Mouse (Mus musculus): ENCODE results near the gene Doc2g. TPM values are rescaled to one million over a fixed set of nuclear protein-coding genes. Genes with fewer than 3 reads are reported as not detected.

Doc2g gene
- polyA plus RNA-seq, 1 experiment from 2014 or later: 3.4 TPM

DNA sequence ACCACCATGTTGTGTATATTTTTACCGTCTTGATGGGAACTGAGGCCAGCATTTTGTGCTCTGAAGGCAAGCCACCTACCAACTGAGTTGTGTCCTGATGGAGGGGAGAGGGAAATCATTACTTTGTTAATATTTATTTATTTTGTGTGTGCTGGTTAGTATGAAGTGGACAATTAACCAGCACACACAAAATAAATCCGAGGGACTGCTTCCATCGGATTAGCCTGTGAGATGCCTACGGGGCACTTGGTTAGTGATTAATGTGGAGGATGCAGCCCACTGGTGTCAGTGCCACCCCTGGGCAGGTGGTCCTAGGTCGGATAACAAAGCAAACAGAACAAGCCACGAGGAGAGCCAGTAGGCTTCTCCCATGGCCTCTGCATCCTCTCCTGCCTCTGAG is 8.2 kb upstream of the Doc2g start:
- no peaks in the 10 kb centered on the region for H3K9me3 ChIP-seq (ENCODE audit: control insufficient read depth, low read length)
- no peak overlapping the region for H3K27ac ChIP-seq (replicated peaks; ENCODE audit: low read depth, low read length)
- ATAC-seq (ENCODE audit: low read depth) (no peak), DNase-seq (ENCODE audit: low spot score) (no peak)
- H3K4me3 ChIP-seq (ENCODE audit: low read depth, low read length): no peak overlapping the region
- WGBS: 67% methylated on average over 6 of the region's 6 CpGs
- H3K27me3 ChIP-seq (replicated peaks; ENCODE audit: control insufficient read depth, insufficient read depth, low read length): no peaks in the 10 kb centered on the region
- no peak overlapping the region for H3K4me2 ChIP-seq (ENCODE audit: low read depth, low read length)
- H3K4me1 ChIP-seq (ENCODE audit: control insufficient read depth, insufficient read depth, low read length): no peaks in the 10 kb centered on the region
- no peak overlapping the region for H3K9ac ChIP-seq (ENCODE audit: low read depth, low read length)
- H3K36me3 ChIP-seq (ENCODE audit: control insufficient read depth, insufficient read depth, low read length): no peaks in the 10 kb centered on the region

DNA sequence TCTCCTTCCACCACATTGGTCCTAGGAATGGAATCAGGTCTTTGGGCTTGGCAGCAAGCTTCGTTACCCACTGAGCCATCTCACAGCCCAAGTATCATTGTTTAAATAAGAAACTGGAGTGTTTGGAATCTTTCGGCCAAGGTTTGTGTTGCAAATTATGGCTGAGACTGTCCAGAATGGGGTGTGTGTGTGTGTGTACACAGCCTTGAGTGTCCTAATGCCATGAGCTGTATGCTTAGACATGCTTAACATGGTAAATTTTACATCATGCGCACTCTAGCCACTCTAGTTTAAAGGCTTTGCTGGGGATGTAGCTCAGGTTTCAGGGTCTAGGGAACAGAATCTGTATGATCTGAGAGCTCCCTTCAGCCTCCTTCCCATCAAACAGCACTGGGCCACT is 7.6 kb upstream of the Doc2g start:
- Histone ChIP-seq H3K4me3 (ENCODE audit: low read depth, low read length) (no peak overlapping the region), H3K9me3 (ENCODE audit: control insufficient read depth, low read length) (no peaks in the 10 kb centered on the region), H3K27me3 (replicated peaks; ENCODE audit: control insufficient read depth, insufficient read depth, low read length) (no peaks in the 10 kb centered on the region), H3K36me3 (ENCODE audit: control insufficient read depth, insufficient read depth, low read length) (no peaks in the 10 kb centered on the region), H3K9ac (ENCODE audit: low read depth, low read length) (no peak overlapping the region), H3K4me2 (ENCODE audit: low read depth, low read length) (no peak overlapping the region), H3K4me1 (ENCODE audit: control insufficient read depth, insufficient read depth, low read length) (no peaks in the 10 kb centered on the region), H3K27ac (replicated peaks; ENCODE audit: low read depth, low read length) (no peak overlapping the region)
- DNase-seq (ENCODE audit: low spot score) (no peak), ATAC-seq (ENCODE audit: low read depth) (no peak)
- WGBS: 80% methylated on average over 3 of the region's 3 CpGs

DNA sequence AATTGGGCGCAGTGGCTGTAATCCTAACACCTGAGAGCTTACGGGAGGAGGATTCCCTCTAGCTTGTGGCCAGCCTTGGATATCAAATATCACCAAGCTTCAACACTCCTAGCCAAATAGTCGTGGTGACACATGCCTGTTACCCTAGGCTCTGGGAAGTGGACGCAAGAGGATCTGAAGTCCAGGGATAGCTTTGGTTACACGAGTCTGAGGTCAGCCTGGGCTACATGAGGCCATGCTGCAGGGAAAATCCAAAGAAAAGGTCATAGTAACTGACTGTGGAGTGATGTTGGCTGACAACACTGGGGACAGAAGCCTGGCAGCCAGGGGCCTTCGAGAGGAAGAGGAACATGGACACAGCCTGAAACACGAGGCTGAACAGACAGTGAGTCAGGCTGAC is 7.0 kb upstream of the Doc2g start:
- Histone ChIP-seq H3K27ac (replicated peaks; ENCODE audit: low read depth, low read length) (no peak overlapping the region), H3K36me3 (ENCODE audit: control insufficient read depth, insufficient read depth, low read length) (no peaks in the 10 kb centered on the region), H3K4me3 (ENCODE audit: low read depth, low read length) (no peak overlapping the region), H3K27me3 (replicated peaks; ENCODE audit: control insufficient read depth, insufficient read depth, low read length) (no peaks in the 10 kb centered on the region), H3K9me3 (ENCODE audit: control insufficient read depth, low read length) (no peaks in the 10 kb centered on the region), H3K9ac (ENCODE audit: low read depth, low read length) (no peak overlapping the region), H3K4me1 (ENCODE audit: control insufficient read depth, insufficient read depth, low read length) (peaks cover 4% of the 10 kb centered on the region; the same call in 1 of the 2 replicates), H3K4me2 (ENCODE audit: low read depth, low read length) (no peak overlapping the region)
- no peak for DNase-seq (ENCODE audit: low spot score)
- no peak for ATAC-seq (ENCODE audit: low read depth)
- WGBS: 46% methylated on average over 7 of the region's 7 CpGs

DNA sequence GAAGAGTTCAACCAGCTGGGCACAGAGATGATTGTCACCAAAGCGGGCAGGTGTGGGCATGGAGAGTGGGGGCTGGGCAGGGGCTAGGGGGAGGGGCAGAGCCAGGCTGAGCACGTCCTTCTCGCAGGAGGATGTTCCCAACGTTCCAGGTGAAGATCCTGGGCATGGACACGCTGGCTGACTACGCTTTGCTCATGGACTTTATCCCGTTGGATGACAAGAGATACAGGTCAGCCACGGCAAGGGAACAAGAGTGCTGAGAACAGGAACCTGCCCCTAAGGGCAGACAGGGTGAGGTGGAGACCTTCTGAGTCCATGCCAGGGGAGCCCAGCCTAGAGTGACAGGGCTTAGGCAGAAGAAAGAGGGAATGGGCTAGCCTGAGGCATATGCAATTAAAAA is 6.4 kb upstream of the Doc2g start:
- WGBS: 76% methylated on average over 7 of the region's 8 CpGs
- Histone ChIP-seq H3K4me2 (ENCODE audit: low read depth, low read length) (no peak overlapping the region), H3K4me1 (ENCODE audit: control insufficient read depth, insufficient read depth, low read length) (peaks cover 7% of the 10 kb centered on the region; the same call in 1 of the 2 replicates), H3K36me3 (ENCODE audit: control insufficient read depth, insufficient read depth, low read length) (no peaks in the 10 kb centered on the region), H3K9me3 (ENCODE audit: control insufficient read depth, low read length) (no peaks in the 10 kb centered on the region), H3K27me3 (replicated peaks; ENCODE audit: control insufficient read depth, insufficient read depth, low read length) (no peaks in the 10 kb centered on the region), H3K4me3 (ENCODE audit: low read depth, low read length) (no peak overlapping the region), H3K9ac (ENCODE audit: low read depth, low read length) (no peak overlapping the region), H3K27ac (replicated peaks; ENCODE audit: low read depth, low read length) (no peak overlapping the region)
- no peak for DNase-seq (ENCODE audit: low spot score)
- no peak for ATAC-seq (ENCODE audit: low read depth)

DNA sequence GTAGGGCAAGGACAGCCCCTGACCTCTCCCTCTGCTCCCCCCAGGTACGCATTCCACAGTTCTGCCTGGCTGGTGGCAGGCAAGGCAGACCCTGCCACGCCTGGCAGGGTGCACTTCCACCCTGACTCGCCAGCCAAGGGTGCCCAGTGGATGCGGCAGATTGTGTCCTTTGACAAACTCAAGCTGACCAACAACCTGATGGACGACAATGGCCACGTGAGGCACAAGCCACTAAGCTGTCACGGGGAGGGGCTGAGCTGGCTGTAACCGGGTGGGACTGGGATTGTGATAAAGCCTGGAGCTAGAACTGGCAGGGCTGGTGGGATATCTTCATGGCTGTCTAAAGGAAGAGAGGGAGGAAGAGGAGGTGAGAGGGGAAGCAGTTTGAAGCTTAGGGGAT is 5.9 kb upstream of the Doc2g start:
- no peak overlapping the region for H3K27ac ChIP-seq (replicated peaks; ENCODE audit: low read depth, low read length)
- DNase-seq (ENCODE audit: low spot score): no peak
- H3K4me3 ChIP-seq (ENCODE audit: low read depth, low read length): no peak overlapping the region
- no peak for ATAC-seq (ENCODE audit: low read depth)
- H3K36me3 ChIP-seq (ENCODE audit: control insufficient read depth, insufficient read depth, low read length): no peaks in the 10 kb centered on the region
- H3K4me2 ChIP-seq (ENCODE audit: low read depth, low read length): no peak overlapping the region
- WGBS: 67% methylated on average over 8 of the region's 8 CpGs
- H3K27me3 ChIP-seq (replicated peaks; ENCODE audit: control insufficient read depth, insufficient read depth, low read length): no peaks in the 10 kb centered on the region
- H3K9ac ChIP-seq (ENCODE audit: low read depth, low read length): no peak overlapping the region
- H3K4me1 ChIP-seq (ENCODE audit: control insufficient read depth, insufficient read depth, low read length): peaks cover 7% of the 10 kb centered on the region; the same call in 1 of the 2 replicates
- H3K9me3 ChIP-seq (ENCODE audit: control insufficient read depth, low read length): no peaks in the 10 kb centered on the region

DNA sequence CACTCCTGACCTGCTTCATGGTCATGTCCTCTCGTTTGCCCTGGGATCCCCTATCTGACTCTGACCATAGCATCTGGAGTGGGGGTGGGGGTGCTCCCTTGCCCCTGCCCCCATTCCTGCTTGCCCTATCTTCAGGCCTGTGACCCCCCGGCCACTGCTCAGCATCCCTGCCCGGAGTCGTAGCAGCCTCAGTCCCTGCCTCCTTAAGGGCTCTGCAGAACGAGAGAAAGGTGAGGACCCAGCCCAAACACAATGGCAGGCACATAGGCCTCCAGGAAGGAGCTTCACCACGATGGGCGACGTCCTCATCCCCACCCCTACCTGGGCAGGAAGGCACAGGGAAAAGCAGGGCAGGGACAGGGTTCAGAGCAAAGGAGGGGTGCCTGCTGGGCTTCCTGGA is 4.8 kb upstream of the Doc2g start:
- Histone ChIP-seq H3K36me3 (ENCODE audit: control insufficient read depth, insufficient read depth, low read length) (no peaks in the 10 kb centered on the region), H3K9ac (ENCODE audit: low read depth, low read length) (no peak overlapping the region), H3K27me3 (replicated peaks; ENCODE audit: control insufficient read depth, insufficient read depth, low read length) (no peaks in the 10 kb centered on the region), H3K27ac (replicated peaks; ENCODE audit: low read depth, low read length) (no peak overlapping the region), H3K4me1 (ENCODE audit: control insufficient read depth, insufficient read depth, low read length) (peaks cover 7% of the 10 kb centered on the region; the same call in 1 of the 2 replicates), H3K9me3 (ENCODE audit: control insufficient read depth, low read length) (no peaks in the 10 kb centered on the region), H3K4me2 (ENCODE audit: low read depth, low read length) (no peak overlapping the region), H3K4me3 (ENCODE audit: low read depth, low read length) (no peak overlapping the region)
- 68% methylated on average over 8 of the region's 8 CpGs for WGBS
- ATAC-seq (ENCODE audit: low read depth) (no peak), DNase-seq (ENCODE audit: low spot score) (no peak)

DNA sequence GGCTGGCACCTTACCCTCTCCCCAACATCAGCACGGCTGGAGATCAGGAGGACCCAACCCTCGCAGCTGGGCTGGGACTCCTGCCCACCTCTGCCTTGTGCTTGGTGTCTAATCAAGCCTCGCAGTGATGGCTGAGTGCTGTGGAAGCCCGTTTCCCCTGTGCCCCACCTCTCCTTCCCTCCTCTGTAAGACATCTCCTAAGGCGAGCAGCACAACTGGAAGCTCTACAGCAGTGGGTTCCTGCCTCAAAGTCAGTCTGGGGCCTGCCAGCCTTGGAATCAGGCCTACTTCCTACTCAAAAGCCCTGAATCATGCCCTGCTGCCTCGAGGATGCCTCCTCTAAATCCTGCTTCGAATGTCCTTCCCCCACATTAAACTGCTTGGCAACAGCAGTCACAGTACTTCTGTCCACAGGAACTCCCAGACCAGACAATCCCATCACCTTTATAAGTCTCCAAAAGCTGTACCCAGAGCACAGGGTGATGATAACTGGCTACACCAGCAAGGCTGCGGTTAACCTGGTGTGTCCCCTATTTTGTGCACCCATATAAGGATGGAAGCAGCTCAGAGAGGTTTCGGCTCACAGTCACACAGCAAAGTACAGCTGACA is 3.9 kb upstream of the Doc2g start:
- H3K9me3 ChIP-seq (ENCODE audit: control insufficient read depth, low read length): no peaks in the 10 kb centered on the region
- H3K9ac ChIP-seq (ENCODE audit: low read depth, low read length): no peak overlapping the region
- peak overlapping the region; percentile 71 for H3K4me3 ChIP-seq (ENCODE audit: low read depth, low read length)
- ATAC-seq (ENCODE audit: low read depth): no peak
- no peaks in the 10 kb centered on the region for H3K27me3 ChIP-seq (replicated peaks; ENCODE audit: control insufficient read depth, insufficient read depth, low read length)
- WGBS: 86% methylated on average over 9 of the region's 9 CpGs
- H3K27ac ChIP-seq (replicated peaks; ENCODE audit: low read depth, low read length): no peak overlapping the region
- no peak for DNase-seq (ENCODE audit: low spot score)
- peak overlapping the region; percentile 85 for H3K4me2 ChIP-seq (ENCODE audit: low read depth, low read length)
- no peaks in the 10 kb centered on the region for H3K36me3 ChIP-seq (ENCODE audit: control insufficient read depth, insufficient read depth, low read length)
- peaks cover 7% of the 10 kb centered on the region; the same call in 1 of the 2 replicates for H3K4me1 ChIP-seq (ENCODE audit: control insufficient read depth, insufficient read depth, low read length)

DNA sequence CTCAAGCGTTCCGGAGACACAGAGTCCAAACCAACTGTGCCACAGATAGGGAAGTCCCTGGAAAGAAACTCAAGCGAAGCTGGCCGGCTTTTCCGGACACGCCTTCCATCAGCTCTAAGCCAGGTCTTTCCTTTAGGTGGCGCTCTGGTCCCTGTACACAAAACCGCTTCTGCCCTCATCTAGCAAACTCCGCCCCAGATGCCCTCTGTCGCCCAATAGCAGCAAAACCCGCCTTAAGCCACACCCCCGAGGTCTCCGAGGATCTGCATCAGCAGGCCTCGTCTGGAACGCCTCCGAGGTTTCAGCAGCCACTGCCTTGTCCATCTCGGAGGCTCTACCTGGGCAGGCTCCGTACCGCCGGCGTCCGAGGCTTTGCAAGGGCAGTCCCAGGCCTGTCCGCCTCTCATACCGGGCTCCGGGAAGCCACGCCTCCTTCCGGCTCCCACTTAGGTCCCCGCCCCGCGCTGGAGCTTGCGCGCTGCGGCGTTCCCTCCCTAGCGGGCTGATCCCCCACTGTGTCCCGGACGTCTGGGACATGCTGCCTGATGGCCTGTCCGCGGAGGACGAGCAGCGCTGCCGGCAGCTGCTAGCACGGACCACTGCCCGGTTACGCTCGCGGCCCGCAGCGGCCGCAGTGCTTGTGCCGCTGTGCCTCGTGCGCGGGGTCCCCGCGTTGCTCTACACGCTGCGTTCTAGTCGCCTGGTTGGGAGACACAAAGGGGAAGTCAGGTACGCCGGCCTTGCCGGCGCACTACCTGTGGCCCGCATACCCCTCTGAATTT is 2.8 kb upstream of the Doc2g start, which contains the start of the genes Nudt8 and Gm49405:
Gene Nudt8 (plus strand): TSS at position 462 of the 782 bp plus-strand sequence.
Gene Gm49405 (plus strand): TSS at position 508 of the 782 bp plus-strand sequence.
- peak; percentile 93 for ATAC-seq (ENCODE audit: low read depth)
- no peaks in the 10 kb centered on the region for H3K27me3 ChIP-seq (replicated peaks; ENCODE audit: control insufficient read depth, insufficient read depth, low read length)
- under 1% methylated on average over 40 of the region's 64 CpGs for WGBS

More for the DNA sequence above, 2.8 kb upstream of the Doc2g start, which contains the start of the genes Nudt8 and Gm49405:
- Histone ChIP-seq H3K4me3 (ENCODE audit: low read depth, low read length) (peak within 1 kb of the TSS; percentile 71), H3K4me1 (ENCODE audit: control insufficient read depth, insufficient read depth, low read length) (peaks cover 7% of the 10 kb centered on the region; the same call in 1 of the 2 replicates), H3K4me2 (ENCODE audit: low read depth, low read length) (peak within 1 kb of the TSS; percentile 85), H3K36me3 (ENCODE audit: control insufficient read depth, insufficient read depth, low read length) (no peaks in the 10 kb centered on the region), H3K27ac (replicated peaks; ENCODE audit: low read depth, low read length) (peak within 1 kb of the TSS; percentile 94), H3K9ac (ENCODE audit: low read depth, low read length) (peak within 1 kb of the TSS; percentile 89), H3K9me3 (ENCODE audit: control insufficient read depth, low read length) (no peaks in the 10 kb centered on the region)
- peak; percentile 99 for DNase-seq (ENCODE audit: low spot score)
